Mouse (Mus musculus) brain, embryonic 14.5 days (tissue): ENCODE measurements around the gene Apod.

Experiments
- CTCF ChIP-seq: fragments of 200-500 bp; IDR thresholded peaks from 2 replicates; pipeline ENCODE4 v1.5.1; 2012; ENCODE audit warnings: inconsistent platforms, mild to moderate bottlenecking, moderate library complexity, borderline replicate concordance; ENCODE audit not compliant: insufficient read depth, insufficient read length; ENCODE audit errors: extremely low read depth
- POLR2A ChIP-seq: fragments of 200-500 bp; IDR thresholded peaks from 2 replicates; pipeline ENCODE4 v1.6.1; 2012; ENCODE audit warnings: mild to moderate bottlenecking, inconsistent platforms, borderline replicate concordance; ENCODE audit not compliant: poor library complexity, insufficient read depth, insufficient read length, severe bottlenecking; ENCODE audit errors: extremely low read depth

DNA sequence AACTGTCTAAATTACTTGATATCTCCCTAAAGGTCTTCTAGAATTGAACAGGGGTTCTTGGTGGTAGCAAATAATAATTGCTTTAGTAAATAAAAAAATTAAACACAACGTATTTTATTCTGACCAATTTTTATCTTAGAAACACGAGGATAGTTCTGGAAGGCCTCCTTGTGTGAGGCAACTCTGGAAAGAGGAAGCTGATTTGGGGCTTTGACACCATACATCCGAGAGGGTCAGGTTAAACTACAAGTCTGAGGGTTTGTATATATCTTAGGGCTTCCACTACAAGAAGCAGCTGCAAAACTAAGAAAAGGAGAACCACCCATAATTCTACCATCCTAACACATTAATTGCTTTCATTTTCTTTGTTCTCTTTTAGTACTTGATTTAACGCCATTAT, 20.8 kb downstream of the Apod start:
- TF ChIP-seq POLR2A (no peak), CTCF (no peak)
